Mouse (Mus musculus) cerebellum, adult 11 months (tissue): Measurements from ENCODE around the gene Rab11fip4.

ENCODE experiments used
- DNase-seq: peaks from one replicate; pipeline ENCODE4 v3.0.0; 2022

Rab11fip4 gene

GRCm38 (mm10) chr11:79615871-79616270, 24.9 kb downstream of the Rab11fip4 start:
- no peak for DNase-seq

DNA sequence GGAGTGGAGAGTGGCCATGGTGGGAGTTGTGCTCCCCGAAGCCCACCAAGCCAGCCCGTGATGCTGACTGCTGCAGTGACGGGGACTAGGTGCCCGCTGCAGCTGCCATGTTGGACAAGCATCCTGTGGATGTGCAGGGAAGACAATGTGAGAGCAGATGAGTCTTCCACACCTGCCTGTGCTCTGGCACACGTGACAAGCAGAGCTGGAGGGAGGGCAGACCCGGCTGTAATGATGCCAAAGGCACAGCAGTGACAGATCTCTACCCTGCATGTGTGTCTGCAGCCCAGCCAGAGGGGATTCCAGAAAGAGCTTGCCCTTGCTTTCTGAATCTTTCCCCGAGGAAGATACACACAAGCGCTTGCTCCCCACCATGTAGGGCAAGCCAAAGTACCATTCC, 27.0 kb downstream of the Rab11fip4 start:
- no peak for DNase-seq

- DNase-seq = no peak
These were observed 32.0 kb downstream of the Rab11fip4 start for GRCm38 (mm10) chr11:79623029-79623428.

DNA sequence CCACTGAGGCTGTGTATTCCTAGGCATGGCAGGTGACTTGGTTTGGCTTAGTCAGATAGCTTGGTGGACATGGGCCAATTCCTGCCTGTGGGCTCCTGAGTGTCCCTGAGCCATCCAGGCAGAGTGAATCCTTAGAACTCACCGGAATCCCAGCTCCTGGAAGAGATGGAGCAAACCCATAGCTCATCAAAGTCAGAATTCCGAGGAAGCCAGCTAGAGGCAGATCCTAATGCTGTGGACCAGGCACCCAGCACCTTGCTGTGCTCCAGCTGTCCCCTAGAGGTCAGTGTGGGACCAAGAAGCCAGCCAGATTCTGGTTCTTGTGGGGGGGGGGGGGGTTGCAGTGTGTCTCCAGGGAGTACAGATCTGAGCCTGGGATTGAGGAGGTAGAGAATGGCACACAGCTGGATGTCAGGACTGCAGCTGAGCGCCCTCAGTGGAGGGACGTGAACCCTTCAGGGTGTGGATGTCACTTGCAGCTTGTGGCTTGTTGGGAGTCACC, 33.8 kb downstream of the Rab11fip4 start:
- DNase-seq = peak; percentile 77

GRCm38 (mm10) chr11:79628716-79629115, 37.7 kb downstream of the Rab11fip4 start:
- no peak for DNase-seq

GRCm38 (mm10) chr11:79629752-79630374, 38.9 kb downstream of the Rab11fip4 start:
- DNase-seq = no peak

GRCm38 (mm10) chr11:79630521-79630920, 39.5 kb downstream of the Rab11fip4 start:
- DNase-seq = no peak

- no peak for DNase-seq
These were observed 42.4 kb downstream of the Rab11fip4 start for GRCm38 (mm10) chr11:79633366-79633765.

DNA sequence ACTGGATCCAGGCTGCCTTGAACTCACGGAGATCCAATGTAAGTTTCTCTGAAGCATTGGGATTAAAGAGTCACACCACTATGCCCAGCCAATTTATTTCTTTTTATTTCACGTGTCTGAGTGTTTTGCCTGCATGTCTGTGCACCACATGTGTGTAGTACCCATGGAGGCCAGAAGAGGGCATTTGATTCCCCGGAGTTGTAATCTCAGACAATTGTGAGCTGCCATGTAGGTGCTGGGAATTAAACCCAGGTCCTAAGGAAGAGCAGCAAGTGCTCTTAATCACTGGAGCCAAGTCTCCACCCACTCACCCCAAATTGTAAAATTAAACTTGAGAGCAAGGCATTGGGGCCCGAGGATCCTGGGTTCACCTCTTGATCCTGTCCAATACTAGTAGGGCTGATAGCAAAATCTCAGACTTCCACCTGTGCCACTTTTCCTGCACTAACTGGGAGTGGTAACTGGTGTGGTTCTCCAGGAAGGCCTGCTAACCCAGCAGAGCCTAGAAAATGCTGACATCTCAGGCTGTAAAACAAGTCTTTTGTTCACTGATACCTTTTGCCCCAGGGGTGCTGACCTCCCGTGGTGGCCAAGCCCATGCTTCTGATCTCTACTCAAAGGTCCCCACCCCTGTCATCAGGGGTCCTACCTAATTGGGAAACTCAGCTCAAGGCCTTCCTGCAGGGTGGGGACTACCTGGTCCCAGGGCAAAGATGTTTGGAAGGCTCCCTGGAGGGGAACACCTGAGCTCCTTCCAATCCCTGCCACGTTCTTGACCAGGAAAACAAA, 44.8 kb downstream of the Rab11fip4 start:
- no peak for DNase-seq

- DNase-seq = no peak
These were observed 45.5 kb downstream of the Rab11fip4 start for GRCm38 (mm10) chr11:79636481-79636880.

DNA sequence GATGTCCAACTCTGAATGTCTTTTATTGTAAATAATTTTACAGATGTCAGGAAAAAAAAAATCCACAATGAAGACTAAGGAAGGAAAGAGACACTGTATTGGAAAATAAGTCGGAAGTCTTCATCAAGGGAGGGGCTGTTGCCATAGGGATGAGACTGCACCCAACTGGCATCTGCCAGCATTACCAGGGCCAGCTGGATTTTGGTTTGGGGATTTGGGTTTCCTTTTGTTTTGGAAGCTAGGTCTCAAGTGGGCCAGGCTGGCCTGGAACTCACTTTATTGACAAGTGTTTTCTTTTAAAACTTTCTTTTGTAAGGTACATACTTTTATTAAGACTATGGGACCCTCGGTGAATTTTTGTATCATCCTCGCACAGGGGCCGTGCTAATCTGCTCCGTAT, 47.7 kb downstream of the Rab11fip4 start:
- no peak for DNase-seq

GRCm38 (mm10) chr11:79640940-79641733, 50.1 kb downstream of the Rab11fip4 start:
- no peak for DNase-seq

DNA sequence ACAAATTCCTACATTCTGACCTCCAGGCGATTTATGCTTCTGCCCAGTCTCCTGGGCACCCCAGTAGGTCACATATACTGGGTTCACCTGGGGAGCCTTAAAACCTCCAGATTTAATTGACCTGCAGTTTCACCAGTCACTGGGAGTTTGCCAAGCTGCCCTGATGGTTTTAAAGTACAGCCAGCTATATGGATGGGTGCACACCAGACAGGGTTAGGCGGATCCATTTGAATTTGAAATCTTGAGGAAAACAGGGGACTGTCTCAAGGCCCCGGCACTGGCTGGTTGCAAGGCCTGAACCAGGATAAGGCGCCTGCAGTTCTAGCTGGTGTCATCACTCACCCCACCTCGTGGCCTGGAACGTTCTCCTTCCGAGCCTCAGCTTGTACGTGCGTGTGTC, 52.7 kb downstream of the Rab11fip4 start:
- DNase-seq = no peak

GRCm38 (mm10) chr11:79644717-79645191, 53.7 kb downstream of the Rab11fip4 start:
- DNase-seq = no peak

DNA sequence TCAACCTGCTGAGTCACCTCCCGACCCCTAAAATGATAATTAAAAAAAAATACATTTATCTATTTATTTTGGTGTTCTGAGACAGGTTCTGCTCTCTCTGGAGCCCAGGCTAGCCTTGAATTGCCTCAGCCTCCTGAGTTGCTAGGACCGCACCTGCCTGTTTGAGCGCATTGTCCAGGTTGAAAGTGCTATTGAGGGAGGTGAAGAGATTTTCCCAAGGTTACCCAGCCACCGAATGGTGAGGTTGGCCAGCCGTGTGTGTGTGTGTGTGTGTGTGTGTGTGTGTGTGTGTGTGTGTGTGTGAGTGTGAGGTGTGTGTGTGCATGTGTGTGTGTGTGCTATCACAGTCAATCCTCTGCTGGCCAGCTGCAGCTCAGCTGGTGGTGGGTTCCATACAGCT, 55.0 kb downstream of the Rab11fip4 start:
- DNase-seq = no peak

DNA sequence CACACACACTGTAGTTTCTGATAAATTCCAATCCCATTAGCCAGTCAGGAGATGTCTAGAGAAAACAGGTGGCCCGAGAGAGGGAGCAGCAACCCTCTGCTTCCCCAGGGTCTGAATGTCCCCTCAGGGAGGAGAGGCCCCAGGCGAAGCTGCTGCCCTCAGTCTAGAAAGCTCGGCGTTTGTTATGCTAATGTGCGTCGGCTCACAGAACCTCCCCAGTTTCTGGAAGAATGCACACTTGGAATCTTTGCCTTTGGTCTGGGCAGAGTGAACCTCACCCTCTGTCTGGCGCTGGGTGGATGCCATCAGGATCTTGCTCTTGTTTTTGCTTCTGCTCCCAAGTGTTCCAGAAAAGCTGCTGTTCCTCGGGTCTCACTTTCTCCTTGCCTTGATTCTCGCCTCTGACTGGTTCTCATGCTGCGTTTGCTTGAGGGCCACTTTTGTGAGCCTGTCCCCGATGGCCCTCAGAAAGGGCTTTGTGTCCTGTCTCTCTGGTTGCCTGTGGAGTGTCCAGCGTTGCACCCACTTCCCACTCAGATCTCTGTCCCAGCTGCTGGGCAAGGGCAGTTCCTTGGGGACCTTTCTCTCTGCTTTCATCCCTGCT, 55.6 kb downstream of the Rab11fip4 start:
- DNase-seq = no peak

DNA sequence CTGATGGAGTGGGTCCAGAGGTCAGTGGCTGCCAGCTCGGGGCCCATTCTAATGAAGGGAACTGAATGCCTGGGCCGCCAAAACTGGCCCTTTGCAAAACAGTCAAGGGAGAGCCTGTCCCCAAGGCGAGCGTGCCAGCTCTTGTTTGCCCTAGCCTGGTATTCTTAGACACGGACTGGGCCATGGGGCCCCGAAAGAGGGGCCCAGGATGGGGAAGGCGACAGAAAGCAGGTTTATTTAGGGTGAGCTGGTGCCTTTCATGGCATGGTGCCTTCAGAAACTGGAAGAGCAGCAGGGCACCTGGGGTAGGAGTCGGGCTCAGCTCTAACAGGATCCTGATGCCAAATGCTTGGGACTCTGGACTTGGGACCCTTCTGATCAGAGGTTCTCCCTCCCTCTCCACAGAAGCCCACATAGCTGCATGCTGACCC, 56.1 kb downstream of the Rab11fip4 start:
- no peak for DNase-seq

- DNase-seq = no peak
These were observed 59.4 kb downstream of the Rab11fip4 start for GRCm38 (mm10) chr11:79650359-79650835.

GRCm38 (mm10) chr11:79652257-79652656, 61.2 kb downstream of the Rab11fip4 start:
- no peak for DNase-seq

GRCm38 (mm10) chr11:79652921-79653575, 62.0 kb downstream of the Rab11fip4 start:
- no peak for DNase-seq

GRCm38 (mm10) chr11:79654407-79654831, 63.4 kb downstream of the Rab11fip4 start:
- no peak for DNase-seq

DNA sequence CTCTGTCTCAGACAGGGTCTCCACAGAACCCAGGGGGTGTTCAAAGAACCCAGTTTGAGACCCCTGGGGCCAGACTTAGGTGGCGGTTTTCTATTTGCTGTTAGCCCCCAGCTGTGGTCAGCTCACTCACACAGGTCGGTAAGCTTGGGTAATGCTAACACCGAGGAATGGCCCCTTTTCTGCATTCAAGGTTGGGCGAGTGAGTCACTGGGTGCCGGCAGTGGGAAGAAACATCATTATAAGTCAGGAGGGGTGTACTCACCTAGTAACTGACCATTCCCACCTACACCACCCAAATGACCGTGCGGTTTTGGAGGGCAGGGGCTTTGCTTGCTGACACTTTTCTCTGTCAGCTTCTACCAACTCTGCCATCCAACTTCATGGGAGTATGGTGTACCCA, 64.6 kb downstream of the Rab11fip4 start:
- DNase-seq = no peak
